Mouse (Mus musculus): ENCODE data around the gene Hap1.
"Not testable (repeated sequence)": the region's sequence is repeated elsewhere in the genome, so short reads cannot be mapped to it uniquely, and the experiment has no call there.

Gene Hap1

DNA sequence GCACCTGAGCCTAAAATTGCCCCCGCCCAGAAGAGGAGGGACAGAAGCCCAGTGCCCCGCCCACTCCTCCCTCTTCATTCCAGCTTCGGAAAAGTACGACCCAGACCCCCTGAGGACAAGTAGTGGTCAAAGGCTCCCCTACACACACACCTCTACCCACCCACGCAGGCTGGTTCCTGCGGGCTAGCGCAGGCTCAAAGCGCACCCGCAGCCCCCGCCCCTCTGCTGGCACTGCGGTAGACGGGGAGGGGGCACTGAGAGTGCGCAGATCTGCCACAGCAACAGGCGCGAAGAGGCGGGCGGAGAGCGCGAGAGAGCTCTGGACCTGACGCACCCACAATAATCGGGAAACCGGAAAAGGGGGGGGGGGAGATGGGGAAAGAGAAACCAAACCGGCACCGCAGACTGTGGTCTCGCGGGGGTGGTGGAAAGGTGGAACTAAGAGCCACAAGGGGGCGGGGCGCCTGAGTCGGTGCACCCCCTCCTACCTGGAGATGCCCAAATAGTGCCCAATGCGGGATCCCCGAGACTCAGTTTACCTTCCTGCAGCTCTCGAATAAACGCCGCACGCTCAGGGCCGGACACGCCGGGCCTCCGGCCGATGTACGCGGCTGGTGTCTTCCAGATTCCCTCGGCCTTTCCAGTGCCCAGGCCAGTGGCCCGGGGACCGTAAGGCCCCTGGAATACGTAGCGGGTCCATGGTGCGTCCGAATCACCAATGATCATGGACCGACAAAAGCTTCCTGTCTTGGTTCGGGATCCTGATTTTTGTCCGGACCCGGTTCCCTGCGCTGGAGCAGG lies 577 bp downstream of the Hap1 start:
- DNase-seq (ENCODE audit: low read depth), result peak; percentile 83

DNA sequence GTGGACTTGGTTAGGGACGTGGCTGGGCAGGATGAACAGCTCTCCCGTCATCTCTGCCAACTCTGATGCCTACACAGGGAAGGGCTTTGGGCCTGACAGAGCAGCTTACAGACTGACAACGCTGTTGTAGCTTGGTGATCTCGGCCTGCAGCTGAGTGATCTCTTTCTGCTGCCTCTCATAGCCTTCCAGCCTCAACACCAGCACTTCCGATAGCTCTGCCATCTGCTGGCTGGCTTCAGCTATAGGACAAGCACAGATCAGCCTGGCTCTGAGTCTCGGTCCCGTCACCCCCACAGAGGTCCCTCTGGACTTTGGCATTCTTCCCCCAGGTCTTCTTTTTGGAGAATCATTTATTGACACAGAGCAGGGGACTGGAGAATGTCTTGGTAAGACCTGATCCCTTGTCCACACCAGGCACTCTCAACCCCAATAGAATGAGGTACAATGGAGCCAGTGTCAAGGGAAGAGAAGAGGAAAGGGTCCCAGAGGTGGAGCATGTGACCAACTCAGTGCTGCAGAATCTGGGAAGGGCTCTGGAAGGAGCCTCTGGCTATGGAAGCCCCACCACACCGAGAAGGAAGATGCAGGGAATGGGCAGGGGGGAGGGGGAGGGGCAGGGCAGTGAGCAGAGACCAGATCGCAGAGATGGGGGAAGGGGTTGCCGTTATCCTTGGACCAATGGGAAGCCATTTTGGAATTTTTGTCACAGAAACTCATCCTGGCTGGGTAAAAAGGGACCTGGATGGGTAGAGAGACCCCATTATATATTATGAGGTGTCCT lies 3.7 kb downstream of the Hap1 start:
- peak; percentile 59 for DNase-seq (ENCODE audit: low read depth)

DNA sequence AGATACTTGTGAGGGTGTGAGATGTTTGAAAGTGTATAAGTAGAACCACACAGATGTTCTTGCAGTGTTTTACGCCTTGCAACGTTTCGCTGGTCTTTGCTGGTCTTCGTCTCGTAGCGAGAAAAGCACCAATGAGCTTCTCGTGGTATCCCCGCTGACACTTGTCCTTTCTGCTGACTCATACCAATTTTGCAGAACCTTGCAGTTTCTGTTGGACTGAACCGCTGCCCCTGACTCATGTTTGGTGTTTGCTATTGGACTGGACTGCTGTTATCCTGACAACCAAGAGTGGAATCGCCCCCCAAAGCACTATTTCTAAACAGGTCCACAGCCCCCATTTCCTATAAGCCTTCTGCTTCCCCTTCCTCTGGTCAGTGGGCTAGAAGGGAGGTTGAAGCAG lies 11.7 kb downstream of the Hap1 start:
- DNase-seq (ENCODE audit: low read depth), result no peak

DNA sequence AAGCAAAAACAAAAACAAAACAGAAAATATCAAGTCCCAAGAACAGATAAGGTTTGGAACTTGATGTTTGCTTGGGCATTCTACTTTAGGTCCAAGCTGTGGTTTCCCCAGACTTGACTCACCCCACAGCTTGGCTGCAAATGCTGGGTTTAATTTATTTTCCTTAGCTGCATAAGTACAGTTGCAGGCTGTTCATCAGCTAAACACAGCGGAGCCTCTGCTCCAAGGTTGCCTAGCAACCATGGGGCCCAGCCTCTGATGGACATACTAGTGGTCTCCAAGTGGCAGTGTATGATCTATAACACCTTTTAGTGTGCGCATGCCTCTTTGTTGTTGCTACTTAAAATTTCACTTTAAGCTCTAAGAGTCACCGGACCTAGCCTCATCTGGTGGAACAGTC lies 20.2 kb downstream of the Hap1 start:
- no peak for DNase-seq (ENCODE audit: low read depth)

DNA sequence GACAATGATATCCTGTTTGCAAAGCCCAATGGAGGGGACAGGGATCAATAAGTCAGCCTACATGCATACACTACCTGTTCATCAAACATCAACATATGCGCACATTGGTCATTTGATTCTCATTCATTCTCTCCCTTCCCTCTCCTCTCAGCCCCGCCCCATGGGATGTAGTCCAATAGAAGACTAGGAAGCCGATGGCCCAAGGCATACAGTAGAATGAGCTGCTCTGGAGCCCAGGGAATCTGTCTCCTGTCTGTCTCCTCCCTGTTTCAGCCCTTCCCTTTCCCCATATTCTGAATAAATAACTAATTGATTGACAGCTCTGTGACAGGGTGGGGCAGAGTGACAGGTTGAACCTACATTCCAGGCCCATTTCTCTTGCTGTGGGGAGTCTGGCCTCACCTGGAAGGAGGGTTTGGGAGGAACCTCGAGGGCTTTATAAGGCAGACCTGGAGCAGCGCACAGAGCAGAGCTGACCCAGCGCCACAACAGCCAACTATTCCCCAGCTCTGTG lies 21.9 kb downstream of the Hap1 start, which contains the start of gene Gast:
Gast (plus strand) TSS at position 464 of the 514 bp plus-strand sequence.
- no peak for DNase-seq (ENCODE audit: low read depth)

DNA sequence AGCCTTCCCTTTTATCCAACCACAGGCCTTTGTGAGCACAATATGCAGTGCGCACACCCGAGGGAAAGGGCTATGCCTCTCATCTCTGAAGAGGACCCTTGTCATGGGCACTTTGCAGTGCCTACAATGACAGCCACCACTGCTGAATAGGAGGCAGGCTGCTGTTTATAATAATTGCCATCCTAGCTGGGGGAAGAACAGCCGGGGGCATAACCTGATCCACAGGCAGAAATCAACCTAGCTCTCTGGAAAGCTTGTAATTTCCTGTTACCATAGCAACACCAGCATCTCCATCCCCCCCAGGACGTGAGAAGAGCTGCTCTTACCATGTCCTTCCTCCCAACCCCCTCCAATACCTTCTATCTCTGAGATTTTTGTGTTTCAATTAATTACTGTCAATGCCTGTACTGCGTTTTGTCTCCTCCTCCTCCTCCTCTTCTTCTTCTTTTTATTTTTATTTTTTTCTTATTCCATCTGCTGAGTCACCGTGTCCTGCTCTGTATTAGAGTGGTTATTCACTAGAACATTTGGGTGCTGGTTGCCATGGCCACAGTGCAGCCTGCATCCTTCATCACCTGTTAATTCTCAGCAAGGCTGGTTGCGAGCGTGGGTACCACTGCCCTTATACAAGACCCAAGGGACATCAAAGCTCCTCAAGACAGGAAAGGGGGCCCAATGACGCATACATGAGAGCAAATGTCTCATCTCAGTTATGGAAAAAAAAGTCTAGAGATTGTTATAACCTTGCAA lies 23.0 kb downstream of the Hap1 start:
- no peak for DNase-seq (ENCODE audit: low read depth)

DNA sequence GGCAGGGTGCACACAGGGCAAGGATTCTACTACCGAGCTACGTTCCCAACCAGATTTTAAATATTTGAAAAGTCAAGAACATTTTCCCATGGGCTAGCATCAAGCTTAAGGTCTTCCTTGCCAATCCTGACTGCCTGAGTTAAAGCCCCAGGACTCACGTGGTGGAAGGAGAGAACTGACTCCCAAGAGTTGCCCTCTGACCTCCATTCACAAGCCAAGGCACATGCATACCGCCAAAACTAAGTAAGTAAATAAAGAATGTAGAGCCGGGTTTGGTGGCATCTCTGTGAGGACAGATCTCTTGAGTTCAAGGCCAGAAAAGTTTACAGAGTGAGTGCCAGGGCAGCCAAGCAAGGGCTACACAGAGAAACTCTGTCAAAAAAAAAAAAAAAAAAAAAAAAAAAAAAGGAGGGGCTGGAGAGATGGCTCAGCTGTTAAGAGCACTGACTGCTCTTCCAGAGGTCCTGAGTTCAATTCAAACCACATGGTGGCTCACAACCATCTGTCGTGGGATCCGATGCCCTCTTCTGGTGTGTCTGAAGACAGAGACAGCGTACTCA lies 25.0 kb downstream of the Hap1 start:
- not testable (repeated sequence) for DNase-seq (ENCODE audit: low read depth)

DNA sequence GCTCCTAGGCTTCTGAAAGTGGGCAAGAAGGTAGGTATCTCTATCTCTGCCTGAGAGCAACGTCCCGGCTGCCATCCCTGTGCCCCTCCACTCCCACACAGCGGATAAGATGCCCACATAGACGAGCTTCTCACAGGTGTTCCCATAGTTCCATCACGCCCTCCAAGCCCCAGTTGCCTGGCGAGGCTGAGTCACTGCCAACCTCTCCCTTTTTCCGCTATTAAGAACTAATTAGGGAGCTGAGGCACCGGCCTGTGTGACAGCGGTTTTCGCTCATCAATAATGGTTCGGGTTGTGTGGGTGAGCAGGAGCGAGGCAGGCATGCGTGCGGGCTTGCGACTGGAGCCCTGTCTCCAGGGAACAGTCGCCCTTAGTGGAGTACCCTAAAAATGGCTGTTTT lies 25.7 kb downstream of the Hap1 start:
- DNase-seq (ENCODE audit: low read depth), result no peak

DNA sequence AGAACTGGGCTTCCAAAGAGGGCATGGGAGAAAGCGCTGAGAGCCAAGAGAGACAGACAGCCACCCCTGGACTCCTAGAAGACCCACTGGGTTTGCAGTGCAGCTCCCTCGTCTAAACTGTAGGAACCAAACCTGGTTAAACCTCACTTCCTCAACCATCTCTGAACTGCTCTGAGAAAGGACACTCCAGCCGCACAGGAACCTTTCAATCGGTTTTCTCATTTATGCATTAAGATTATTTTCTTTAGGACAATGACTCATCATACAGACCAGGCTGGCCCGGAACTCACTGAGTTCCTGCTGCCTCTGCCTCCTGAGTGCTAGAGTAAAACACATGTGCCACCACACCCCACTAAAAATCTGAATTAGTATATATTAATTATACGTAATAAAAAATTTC lies 28.2 kb downstream of the Hap1 start:
- DNase-seq (ENCODE audit: low read depth), result no peak

DNA sequence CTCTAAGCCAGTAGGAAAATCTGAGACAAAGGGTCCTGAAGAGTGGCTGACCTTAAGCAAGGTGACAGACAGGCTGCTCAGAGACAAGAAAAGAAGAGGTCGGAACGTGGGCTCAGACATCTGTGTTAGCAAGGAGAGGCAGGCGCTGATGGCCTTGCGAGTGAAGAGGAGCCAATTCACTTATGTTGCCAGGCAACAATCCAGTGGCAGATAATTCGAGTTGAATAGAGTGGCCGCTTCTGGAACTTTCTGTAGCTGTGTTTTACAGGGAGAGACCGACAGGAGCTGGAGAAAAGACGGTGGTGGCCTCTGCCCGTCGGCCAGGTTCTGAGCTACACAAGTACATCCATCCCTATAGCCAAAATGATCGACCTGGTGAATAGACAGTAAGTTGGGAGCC lies 28.6 kb downstream of the Hap1 start:
- no peak for DNase-seq (ENCODE audit: low read depth)

DNA sequence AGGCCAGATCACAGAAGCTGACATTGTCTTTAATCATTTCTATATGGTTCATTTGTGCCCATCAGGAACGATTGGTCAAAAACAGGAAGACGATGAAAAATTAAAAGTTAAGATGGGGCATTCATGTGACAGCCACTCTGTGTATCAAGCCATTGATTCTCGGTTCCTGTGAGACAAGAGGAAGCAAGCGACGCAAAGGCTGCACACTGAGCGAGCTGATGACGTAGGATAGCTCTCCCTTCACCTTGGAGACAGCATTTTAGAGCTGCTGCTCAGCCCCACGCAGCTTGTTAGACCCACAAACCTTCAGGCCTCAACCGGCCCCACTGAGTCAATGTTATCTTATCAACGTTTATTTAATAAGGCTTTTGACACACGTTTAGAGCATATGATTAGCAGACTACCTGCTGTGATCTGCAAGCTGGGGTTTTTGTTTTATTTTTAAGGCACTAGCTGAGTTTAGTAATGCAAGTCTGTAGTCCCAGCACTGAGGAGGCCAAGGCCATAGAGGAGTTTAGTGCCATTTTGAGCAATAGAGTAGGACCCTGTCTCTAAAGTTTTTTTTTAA lies 30.8 kb downstream of the Hap1 start:
- DNase-seq (ENCODE audit: low read depth), result no peak

DNA sequence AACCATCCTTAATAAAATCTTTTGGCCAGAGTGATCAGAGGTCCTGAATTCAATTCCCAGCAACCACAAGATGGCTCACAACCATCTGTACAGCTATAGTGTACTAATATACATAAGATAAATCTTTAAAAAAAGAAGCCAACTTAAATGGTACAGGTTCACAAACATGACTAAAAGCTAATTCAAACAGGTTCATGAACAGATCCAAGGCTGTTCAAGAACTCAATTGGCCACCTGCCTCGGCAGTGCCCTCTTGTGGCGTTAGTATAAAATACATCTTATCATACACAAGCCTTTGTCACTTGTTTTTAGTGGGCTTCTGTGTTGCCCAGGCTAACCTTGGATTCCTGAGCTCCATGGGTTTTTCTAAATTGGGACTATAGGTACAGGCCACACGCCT lies 32.4 kb downstream of the Hap1 start:
- DNase-seq (ENCODE audit: low read depth), result peak; percentile 90

DNA sequence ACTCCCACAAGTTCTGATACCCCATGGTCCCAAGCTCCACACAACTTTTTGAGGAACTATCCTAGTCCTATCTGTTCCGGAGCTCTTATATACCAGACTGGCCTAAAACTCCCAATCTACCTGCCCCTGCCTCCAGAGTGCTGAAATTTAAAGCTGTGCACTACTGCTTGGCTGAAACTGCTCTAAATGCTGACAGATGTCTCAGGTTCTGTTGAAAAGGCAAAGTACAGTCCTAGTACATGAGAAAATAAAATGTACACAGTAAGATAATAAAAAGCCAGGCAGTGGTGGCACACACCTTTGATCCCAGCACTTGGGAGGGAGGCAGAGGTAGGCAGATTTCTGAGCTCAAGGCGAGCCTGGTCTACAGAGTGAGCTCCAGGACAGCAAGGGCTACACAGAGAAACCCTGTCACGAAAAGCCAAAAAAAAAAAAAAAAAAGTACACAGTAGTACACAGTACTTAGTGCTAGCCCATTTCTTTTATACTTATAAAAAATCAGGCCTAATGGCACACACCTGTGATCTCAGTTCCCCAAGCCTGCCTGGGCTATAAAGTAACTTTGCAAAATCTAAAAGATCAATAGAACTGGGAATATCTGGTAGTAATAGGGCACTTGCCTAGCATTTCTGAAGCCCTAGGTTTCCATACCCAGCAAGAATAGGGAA lies 33.2 kb downstream of the Hap1 start:
- peak; percentile 63 for DNase-seq (ENCODE audit: low read depth)

DNA sequence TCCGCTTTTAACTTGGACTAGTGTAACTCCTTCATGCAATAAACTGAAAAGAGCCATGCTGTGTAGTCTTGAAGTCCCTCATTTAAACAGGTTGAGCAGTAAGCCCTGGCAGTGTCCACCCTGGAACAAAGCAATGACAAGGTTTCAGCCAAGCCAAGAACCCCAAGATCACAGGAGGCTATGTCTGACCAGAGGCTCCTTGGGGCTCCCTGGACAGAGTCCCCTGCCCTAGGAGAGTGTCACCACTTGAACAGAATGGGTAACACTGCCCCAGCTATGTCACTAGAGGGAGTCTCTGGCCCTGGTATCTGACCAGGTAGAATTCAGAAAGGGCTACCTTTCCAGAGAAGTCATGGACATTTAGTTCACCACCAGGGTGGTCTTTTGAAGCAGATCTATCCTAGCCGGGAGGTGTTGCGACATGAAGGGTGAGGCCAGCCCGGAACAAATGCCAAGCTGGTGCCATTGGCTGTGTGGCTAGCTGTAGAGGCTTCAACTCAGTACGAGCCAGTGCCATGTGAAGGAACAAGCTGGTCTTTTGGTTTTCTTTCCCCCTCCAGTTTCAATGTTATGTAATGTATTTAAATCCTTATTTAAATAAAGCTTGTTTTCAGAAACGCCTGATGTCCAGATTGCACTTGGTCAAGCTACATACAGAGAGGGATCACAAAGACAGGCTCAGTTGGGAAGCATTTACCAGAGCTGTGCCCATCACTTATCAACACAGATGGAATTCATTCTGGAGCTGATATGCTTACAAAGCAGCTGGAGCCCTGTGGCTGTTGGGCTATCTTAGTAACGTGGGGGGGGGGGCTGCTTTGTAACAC lies 34.2 kb downstream of the Hap1 start:
- peak; percentile 58 for DNase-seq (ENCODE audit: low read depth)

DNA sequence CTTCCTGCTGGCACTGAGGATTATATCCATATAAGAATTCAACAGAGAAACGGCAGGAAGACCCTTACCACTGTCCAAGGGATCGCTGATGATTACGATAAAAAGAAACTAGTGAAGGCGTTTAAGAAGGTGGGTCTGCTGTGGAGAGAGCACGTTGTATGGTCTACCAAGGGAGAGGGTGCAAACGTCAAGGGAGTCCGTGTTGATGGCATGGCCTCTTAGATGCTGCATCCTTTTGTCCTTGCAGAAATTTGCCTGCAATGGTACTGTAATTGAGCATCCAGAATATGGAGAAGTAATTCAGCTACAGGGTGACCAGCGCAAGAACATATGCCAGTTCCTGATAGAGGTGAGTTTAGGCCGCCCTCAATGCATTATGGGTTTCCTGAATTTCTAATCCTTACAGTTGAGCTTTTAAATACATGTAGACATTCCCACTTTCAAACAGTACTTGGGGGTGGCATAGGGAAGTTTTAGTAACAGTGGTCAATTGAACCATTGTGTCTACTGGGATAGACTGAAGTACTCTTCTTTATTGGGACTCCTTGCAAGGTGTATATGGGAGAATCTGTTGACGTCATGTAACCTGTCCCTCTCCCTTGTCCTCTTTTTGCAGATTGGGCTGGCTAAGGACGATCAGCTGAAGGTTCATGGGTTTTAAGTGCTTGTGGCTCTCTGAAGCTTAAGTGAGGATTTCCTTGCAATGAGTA lies 35.1 kb downstream of the Hap1 start:
- DNase-seq (ENCODE audit: low read depth), result peak; percentile 56

DNA sequence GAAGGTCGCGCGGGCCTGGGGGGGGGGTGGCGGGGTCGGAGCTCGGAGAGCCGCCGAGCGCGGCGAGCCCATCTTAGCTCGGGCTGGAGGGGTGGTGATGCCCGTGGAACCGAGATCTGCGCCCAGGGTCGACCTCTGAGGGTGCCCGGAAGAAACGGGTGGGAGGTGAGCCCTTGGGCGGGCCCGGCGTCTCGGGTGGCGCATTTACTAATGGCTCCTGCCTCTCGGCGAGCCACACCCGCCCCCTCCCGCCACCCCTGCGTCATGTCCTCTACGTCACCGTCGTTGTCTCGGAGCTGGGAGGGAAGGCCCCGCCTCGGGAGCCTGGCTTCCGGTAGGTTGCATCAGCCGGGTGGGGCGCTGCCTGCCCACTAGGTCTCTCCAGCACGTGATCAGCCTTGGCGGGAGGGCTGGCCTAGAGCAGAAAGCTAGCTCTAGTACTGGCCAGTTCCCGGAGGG lies 35.7 kb downstream of the Hap1 start:
- peak; percentile 98 for DNase-seq (ENCODE audit: low read depth)

DNA sequence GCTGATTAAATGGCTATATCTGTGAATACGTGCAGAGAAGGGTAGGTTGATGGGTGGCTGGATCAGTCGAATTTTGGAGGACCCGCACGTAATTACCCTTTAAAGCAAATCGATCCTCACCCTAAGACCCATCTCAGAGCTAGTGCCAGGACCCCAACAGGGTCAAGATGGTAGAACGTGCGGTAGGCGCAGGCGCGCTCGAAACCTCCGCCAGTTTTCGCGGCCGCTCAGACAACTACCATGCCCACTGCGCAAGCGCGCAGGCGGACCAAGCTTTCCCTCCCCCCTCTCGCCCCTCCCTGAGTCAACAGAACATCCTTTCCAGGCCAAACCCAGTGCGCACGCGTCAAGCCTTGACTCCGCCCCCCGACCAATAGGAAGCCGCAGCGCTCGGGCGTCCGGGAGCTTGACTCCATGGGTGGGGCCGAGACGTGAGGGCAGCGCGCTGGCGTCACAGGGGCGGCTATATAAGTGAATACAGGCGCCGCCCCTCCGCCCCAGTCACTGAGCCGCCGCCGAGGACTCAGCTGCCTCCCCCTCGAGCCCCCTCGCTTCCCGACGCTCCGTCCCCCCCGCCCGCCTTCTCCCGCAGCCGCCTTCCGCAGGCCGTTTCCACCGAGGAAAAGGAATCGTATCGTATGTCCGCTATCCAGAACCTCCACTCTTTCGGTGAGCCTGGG lies 36.3 kb downstream of the Hap1 start, which contains the start of gene Eif1:
Eif1 (plus strand) TSS at position 394 of the 680 bp plus-strand sequence.
- peak; percentile 100 for DNase-seq (ENCODE audit: low read depth)

DNA sequence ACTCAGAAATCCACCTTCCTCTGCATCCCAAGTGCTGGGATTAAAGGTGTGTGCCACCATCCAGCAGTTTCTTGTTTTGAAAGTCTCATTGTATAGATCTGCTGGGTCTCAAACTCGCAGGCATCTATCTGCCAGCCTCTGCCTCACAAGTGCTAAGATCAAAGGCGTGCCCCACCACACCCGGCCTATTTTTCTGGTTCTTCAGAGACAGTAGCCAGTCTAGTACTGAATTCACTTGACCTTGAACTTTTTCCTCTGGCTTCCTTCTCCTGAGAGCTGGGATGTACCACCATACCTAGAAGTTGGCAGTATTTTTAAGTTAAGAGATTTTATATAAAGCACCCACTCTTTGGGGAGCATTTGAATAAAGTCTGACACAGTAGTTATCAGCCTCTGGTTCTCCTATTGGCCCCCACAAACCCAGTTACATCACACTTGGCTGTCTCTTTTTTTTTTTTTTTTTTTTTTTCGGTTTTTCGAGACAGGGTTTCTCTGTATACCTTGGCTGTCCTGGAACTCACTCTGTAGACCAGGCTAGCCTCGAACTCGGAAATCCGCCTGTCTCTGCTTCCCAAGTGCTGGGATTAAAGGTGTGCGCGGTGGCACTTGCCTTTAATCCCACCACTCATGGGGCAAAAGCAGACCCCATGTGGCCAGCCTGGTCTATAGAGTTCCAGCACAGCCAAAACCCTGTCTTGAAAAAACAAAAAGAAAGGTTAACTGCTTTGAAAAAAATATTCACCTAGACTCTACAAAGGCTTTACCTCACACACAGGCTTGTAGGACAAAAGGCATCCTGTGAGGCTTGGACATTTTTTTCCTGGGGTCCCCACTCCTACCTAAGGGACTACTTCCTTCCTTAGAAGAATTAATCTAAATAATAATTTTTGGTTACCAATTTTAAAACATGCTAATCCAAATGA lies 37.1 kb downstream of the Hap1 start:
- DNase-seq (ENCODE audit: low read depth), result no peak
